Mouse (Mus musculus) gastrocnemius, adult 2 months (tissue): Measurements from ENCODE around the gene Pidd1. TPM values are rescaled to one million over a fixed set of nuclear protein-coding genes. Genes with fewer than 3 reads are reported as not detected.

Experiments
- DNase-seq: peaks from one replicate; pipeline ENCODE4 v3.0.0; 2022
- H3K27ac ChIP-seq: fragments of 200-600 bp; 2 replicates; pipeline ENCODE4 v1.8.1; 2022; ENCODE audit warnings: mild to moderate bottlenecking
- H3K4me3 ChIP-seq: fragments of 200-600 bp; 2 replicates; pipeline ENCODE4 v1.8.1; 2022; ENCODE audit warnings: mild to moderate bottlenecking, moderate library complexity
- CTCF ChIP-seq: fragments of 200-600 bp; IDR thresholded peaks from 2 replicates; pipeline ENCODE4 v1.8.1; 2022; ENCODE audit warnings: antibody characterized with exemption, mild to moderate bottlenecking, moderate library complexity
- intact Hi-C: fragments of 180-260 bp; cut with DNase I; formaldehyde crosslinking; loops from one replicate; pipeline ENCODE4 v1.15.1; 2025
- total RNA-seq, 2 experiments: library from RNA; stranded (reverse); gene quantifications; 2 replicates each; pipeline ENCODE4 v1.2.3; 2021

Gene Pidd1
- total RNA-seq, 2 experiments from 2014 or later: 0.08 to 0.20 TPM

GRCm38 (mm10) chr7:141469352-141469751 lies 25.5 kb upstream of the Pidd1 start:
- H3K27ac ChIP-seq: peak overlapping the region; percentile 94
- intact Hi-C loops: no loop called here

GRCm38 (mm10) chr7:141468522-141469211 lies 24.8 kb upstream of the Pidd1 start:
- peak; percentile 72 for DNase-seq
- peak; percentile 60 for TF ChIP-seq CTCF
- H3K27ac ChIP-seq: peak overlapping the region; percentile 94
- peak overlapping the region; percentile 87 for H3K4me3 ChIP-seq
- intact Hi-C loops: no loop called here

More at GRCm38 (mm10) chr7:141469352-141469751, 25.5 kb upstream of the Pidd1 start:
- TF ChIP-seq CTCF: no peak
- peak; percentile 27 for DNase-seq
- H3K4me3 ChIP-seq: peak overlapping the region; percentile 87

DNA sequence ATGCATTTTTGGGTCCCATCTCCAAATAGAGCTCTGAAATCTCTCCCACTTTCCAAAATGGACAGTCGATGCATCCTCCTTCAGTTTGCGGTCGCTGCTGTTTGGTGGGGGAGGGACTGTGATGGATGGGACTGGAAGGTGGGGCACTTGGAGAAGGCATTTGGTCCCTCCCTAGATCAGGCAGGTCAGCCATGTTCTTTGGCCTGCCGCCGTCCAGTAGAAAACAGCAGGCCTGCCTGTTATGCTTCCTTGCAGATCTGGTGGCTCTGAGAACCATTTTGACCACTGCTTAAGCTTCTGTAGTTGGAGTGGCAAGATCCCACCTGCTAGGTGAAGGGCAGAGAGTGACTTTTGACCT lies 24.3 kb upstream of the Pidd1 start:
- Histone ChIP-seq H3K4me3 (peak overlapping the region; percentile 87), H3K27ac (peak overlapping the region; percentile 94)
- no peak for TF ChIP-seq CTCF
- peak; percentile 59 for DNase-seq
- intact Hi-C loops: no loop called here

DNA sequence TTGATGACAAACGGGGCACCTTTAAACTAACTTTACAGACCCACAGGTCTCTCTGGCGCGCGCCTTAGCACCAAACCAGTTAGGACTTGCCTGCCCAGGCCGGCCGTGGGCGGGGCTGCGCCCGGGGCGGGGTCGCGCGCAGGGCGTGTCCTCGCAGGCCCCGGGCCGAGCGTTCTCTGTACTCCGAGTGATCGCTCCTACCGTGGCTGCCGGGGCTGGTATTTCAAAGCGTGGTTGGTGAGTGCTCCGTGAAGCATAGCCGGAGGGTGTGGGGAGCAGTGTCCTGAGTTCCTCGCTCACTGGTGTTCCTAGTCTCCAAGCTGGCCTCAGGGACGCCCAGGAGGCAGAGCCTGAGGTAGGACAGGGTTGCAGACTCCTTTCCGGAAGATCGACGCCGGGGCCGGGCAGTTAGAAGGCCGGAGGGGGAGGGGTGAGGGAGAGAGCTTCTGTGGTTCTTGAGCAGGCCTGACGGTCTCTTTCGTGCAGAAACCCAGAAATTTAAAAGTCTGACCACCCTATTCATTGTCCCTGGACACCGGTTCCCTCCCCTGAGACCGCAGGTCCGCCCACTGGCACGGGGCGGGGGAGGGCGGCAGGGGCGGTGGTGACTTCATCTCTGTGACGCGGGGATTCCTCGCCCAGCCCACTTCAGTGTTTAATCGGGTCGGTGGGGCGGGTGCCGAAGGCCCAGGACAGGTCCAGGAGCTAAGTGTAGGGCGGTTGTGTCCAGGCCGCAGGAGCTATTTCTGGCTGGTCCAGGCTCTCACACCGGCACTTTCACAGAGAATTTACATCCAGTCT lies 23.6 kb upstream of the Pidd1 start, which contains the start of gene Cd151:
Cd151 (plus strand) TSS at position 163 of the 801 bp plus-strand sequence.
- Histone ChIP-seq H3K27ac (peak within 1 kb of the TSS; percentile 94), H3K4me3 (peak within 1 kb of the TSS; percentile 87)
- DNase-seq: peak; percentile 94
- intact Hi-C loops: no loop called here
- no peak for TF ChIP-seq CTCF

GRCm38 (mm10) chr7:141466607-141467148 lies 22.9 kb upstream of the Pidd1 start:
- intact Hi-C loops: no loop called here

DNA sequence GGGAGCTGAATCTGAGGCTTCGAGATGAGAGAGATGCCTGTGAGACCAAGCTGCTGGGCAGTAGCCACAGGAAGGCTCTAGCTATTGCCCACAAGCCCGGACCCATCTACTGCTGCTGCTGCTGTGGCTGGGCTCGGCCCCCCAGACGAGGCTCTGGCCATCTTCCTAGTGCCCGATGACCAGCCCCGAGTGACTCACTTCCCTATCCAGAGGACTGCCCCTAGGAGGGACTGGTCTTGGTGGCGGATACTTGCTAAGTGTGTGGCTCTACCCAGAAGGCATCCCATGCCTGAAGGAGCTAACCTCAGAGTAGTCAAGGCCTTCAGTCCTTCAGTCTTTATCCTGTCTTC lies 22.2 kb upstream of the Pidd1 start:
- peak overlapping the region; percentile 81 for H3K4me3 ChIP-seq
- TF ChIP-seq CTCF: no peak
- intact Hi-C loops: no loop called here
- peak overlapping the region; percentile 94 for H3K27ac ChIP-seq
- peak; percentile 61 for DNase-seq

More at GRCm38 (mm10) chr7:141466607-141467148, 22.9 kb upstream of the Pidd1 start:
- peak overlapping the region; percentile 87 for H3K4me3 ChIP-seq
- H3K27ac ChIP-seq: peak overlapping the region; percentile 94
- DNase-seq: peak; percentile 26
- TF ChIP-seq CTCF: no peak

DNA sequence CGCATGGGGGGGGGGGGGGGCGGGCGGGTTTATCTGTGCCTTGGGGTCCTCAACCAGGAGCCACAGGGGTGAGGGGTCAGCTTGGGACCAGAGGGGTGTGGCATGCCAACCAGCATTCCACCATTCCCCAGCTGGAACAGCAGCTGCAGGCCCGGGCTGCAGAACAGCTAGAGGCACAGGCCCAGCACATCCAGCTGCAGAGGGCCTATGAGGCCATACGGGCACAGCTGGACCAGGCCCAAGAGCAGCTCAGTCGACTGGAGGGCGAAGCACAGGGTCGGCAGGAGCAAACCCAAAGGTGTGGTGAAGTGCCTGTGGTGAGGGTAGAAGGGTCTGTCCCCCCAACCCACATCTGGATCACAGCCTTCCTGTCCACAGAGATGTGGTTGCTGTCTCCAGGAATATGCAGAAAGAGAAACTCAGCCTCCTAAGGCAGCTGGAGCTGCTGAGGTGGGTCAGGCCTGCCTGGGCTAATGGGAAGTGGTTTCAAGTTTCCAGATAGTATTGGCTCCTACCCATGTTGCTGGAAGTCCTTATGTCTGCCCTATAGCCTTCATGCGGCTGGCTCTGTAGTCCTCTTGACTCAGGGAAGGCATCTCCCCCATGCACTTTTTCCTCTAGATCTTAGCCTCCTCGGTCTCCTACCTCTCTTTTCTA lies 21.7 kb upstream of the Pidd1 start:
- peak overlapping the region; percentile 94 for H3K27ac ChIP-seq
- peak overlapping the region; percentile 81 for H3K4me3 ChIP-seq
- peak; percentile 56 for DNase-seq
- intact Hi-C loops: no loop called here
- no peak for TF ChIP-seq CTCF

- peak; percentile 44 for DNase-seq
- no peak for TF ChIP-seq CTCF
- H3K4me3 ChIP-seq: peak overlapping the region; percentile 81
- intact Hi-C loops: no loop called here
- H3K27ac ChIP-seq: peak overlapping the region; percentile 94
Observed at GRCm38 (mm10) chr7:141464603-141465201, 20.9 kb upstream of the Pidd1 start.

DNA sequence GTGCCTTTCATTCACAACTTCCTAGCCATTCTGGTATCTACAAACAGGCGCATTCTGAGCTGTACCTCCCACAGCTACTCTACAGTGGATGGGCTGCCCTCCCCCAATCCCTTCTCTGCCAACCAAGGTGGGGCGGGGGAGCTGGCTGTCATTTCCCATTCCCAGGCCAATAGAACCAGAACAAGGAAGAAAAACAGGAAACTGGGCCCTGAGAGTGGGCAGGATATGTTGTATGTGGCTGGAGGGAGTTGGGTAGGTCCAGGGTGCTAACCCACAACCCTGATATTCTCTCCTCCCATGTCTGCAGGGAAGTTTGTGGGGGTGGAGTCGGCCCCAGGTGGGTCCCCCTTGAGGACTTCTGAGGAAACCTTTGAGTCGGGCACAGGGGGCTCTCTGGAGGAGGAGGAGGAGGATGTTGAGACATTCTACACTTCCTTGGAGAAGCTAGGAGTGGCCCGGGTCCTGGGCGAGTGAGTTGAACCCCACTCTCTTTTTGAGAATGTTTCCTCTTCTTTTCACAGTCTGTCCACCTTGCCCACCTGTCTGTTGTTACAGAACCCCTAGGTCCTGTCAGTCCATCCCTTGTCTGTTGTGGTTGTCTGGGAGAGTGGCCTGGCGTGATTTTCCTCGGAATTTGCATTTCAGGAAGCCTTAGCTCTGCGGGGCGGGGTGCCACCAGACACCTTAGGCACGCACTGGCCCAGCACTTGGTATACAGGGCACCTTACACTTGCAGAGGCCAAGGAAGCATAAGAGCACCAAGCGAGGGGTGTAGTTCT lies 20.2 kb upstream of the Pidd1 start:
- Histone ChIP-seq H3K27ac (peak overlapping the region; percentile 94), H3K4me3 (peak overlapping the region; percentile 81)
- peak; percentile 66 for DNase-seq
- intact Hi-C loops: no loop called here
- TF ChIP-seq CTCF: no peak

DNA sequence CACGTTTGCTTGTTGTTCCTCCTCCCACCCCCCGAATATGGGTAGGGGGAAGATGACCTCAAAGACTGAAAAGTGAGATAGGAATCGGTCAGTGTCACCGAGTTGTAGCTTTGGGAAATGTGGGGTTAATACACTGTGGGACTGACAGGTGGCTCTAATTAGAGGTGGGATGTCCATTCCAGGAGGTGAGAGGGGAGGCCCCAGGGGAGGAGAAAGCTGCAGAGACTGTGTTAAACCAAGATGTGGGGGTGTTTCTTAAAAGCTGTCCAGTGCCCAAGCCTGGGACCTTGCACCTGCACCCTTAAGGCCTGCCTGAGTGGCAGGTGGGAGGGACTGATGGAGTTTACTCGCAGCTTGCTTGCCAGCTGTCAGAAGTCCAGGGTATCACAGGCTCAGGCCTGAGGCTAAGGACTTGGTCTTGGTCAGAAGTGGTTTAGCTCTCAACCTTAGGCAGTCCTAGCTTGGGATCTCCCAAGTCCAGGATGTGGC lies 18.6 kb upstream of the Pidd1 start:
- Histone ChIP-seq H3K4me3 (peak overlapping the region; percentile 81), H3K27ac (peak overlapping the region; percentile 94)
- intact Hi-C loops: no loop called here
- peak; percentile 77 for DNase-seq
- no peak for TF ChIP-seq CTCF

DNA sequence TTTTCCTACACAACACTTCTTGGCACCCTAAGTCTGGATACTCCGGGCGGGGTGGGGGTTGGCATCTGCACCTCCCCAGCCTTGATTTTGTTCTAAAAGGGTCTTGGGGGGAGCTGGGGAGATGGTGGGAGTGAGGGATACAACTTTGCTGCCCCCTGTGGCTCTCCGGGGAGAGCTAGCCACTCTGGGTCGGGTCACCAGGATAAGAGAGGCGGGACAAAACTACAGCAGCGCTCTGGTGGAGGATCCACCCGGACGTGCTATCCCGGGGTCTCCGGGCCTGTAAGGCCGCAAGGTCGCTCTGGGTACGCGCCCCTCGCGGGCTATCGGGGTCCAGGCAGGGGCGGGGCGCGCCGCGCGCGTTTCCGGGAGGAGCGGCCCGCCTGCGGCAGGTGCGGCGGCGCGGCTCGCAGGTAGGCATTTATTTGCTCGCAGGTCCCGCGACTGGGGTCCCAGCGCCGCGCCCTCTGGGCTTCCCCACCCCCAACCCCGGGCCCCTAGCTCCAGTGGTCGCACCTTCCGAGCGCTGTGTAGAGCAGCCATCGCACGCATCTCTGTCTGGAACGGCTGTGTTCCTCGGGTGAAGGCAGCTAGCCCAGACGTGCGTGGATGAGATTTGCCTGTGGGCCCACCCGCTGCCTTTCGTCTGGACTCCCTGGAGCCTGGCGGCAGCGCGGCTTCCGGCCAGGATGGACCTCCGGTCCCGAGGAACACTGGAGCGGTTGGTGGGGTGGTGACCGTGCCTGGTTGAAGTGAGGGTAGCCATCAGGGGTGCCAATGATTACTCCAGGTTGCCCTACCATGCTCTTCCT lies 17.9 kb upstream of the Pidd1 start:
- peak; percentile 65 for DNase-seq
- intact Hi-C loops: no loop called here
- peak; percentile 42 for TF ChIP-seq CTCF
- Histone ChIP-seq H3K4me3 (peak overlapping the region; percentile 81), H3K27ac (peak overlapping the region; percentile 94)
